Mouse (Mus musculus) lung, embryonic 14.5 days (tissue): ENCODE data around the gene Hist1h2ao. TPM values are rescaled to one million over a fixed set of nuclear protein-coding genes. Genes with fewer than 3 reads are reported as not detected.

Experiments
- ATAC-seq: fragments of 200-750 bp; cut with Nextera tagmentation; 2 replicates; pipeline ENCODE4 v1.8.0; 2017; ENCODE audit warnings: mild to moderate bottlenecking, moderate TSS enrichment, moderate library complexity; ENCODE audit not compliant: insufficient read depth
- DNase-seq: peaks from one replicate; pipeline ENCODE4 v3.0.0-alpha.2; 2015
- H3K27ac ChIP-seq: fragments of 300-500 bp; sonication (generic); 2 replicates; pipeline ENCODE4 v1.5.1; 2014; ENCODE audit warnings: low read depth, mild to moderate bottlenecking, moderate library complexity
- H3K27me3 ChIP-seq: fragments of 300-500 bp; sonication (generic); 2 replicates; pipeline ENCODE4 v1.6.1; 2014; ENCODE audit warnings: low read length, control low read depth; ENCODE audit not compliant: insufficient read depth
- H3K36me3 ChIP-seq: fragments of 300-500 bp; sonication (generic); 2 replicates; pipeline ENCODE4 v1.6.1; 2014; ENCODE audit warnings: control low read depth; ENCODE audit not compliant: insufficient read depth
- H3K4me1 ChIP-seq: fragments of 300-500 bp; sonication (generic); 2 replicates; pipeline ENCODE4 v1.6.1; 2014; ENCODE audit warnings: antibody characterized with exemption, control low read depth; ENCODE audit not compliant: insufficient read depth
- H3K4me2 ChIP-seq: fragments of 300-500 bp; sonication (generic); 2 replicates; pipeline ENCODE4 v1.6.1; 2014; ENCODE audit warnings: mild to moderate bottlenecking
- H3K4me3 ChIP-seq: fragments of 300-500 bp; sonication (generic); 2 replicates; pipeline ENCODE4 v1.5.1; 2014; ENCODE audit warnings: low read depth, low read length
- H3K9ac ChIP-seq: fragments of 300-500 bp; sonication (generic); 2 replicates; pipeline ENCODE4 v1.6.1; 2014
- H3K9me3 ChIP-seq: fragments of 300-500 bp; sonication (generic); 2 replicates; pipeline ENCODE4 v1.6.1; 2016; ENCODE audit warnings: low read depth, low read length, control low read depth
- CTCF ChIP-seq: IDR thresholded peaks from 2 replicates; pipeline ENCODE4 v1.5.1; 2016; ENCODE audit warnings: antibody characterized with exemption, low read depth
- WGBS: fragments of 180-500 bp; shearing (Covaris S2); extraction: QIAGEN DNeasy Blood & Tissue Kit; methylation state at CpG from one replicate; pipeline ENCODE4 v1.1.7; 2014; 5-methylcytosine and 5-hydroxymethylcytosine counted together
- microRNA-seq: library from miRNA; unstranded; fragments of <30 nt; microRNA quantifications from one replicate; pipeline ENCODE4, GENCODE M21; 2016; ENCODE audit warnings: borderline number of aligned reads
- polyA plus RNA-seq: library from polyadenylated mRNA; unstranded; fragments of >200 nt; fragmentation: Nextera tagmentation; extraction: Ambion mirVana; gene quantifications from 2 replicates; pipeline ENCODE4 v1.2.1, GENCODE M21; 2014

Hist1h2ao gene
- polyA plus RNA-seq, 1 experiment from 2014 or later = 1.9 TPM

- ATAC-seq (no peak), DNase-seq (peak; percentile 68)
- H3K9ac ChIP-seq = no peak overlapping the region
- no peaks in the 10 kb centered on the region for H3K9me3 ChIP-seq
- no peaks in the 10 kb centered on the region for H3K4me1 ChIP-seq
- WGBS = 50% methylated on average over 3 of the region's 3 CpGs
- H3K4me3 ChIP-seq = no peak overlapping the region
- TF ChIP-seq CTCF = no peak
- no peaks in the 10 kb centered on the region for H3K36me3 ChIP-seq
- no peaks in the 10 kb centered on the region for H3K27me3 ChIP-seq
- H3K27ac ChIP-seq = no peak overlapping the region
- no peak overlapping the region for H3K4me2 ChIP-seq
These were observed 42.1 kb downstream of the Hist1h2ao start for GRCm38 (mm10) chr13:21852215-21852945.

- no peak for TF ChIP-seq CTCF
- H3K4me2 ChIP-seq = peak overlapping the region; percentile 59
- no peaks in the 10 kb centered on the region for H3K9me3 ChIP-seq
- no peaks in the 10 kb centered on the region for H3K27me3 ChIP-seq
- H3K9ac ChIP-seq = no peak overlapping the region; the same call in 1 of the 2 replicates
- H3K27ac ChIP-seq = no peak overlapping the region
- peak; percentile 89 for DNase-seq
- ATAC-seq = peak; percentile 87
- no peaks in the 10 kb centered on the region for H3K4me1 ChIP-seq
- no peaks in the 10 kb centered on the region for H3K36me3 ChIP-seq
- WGBS = 2% methylated on average over 11 of the region's 11 CpGs
- peak overlapping the region; percentile 49 for H3K4me3 ChIP-seq
These were observed 44.9 kb downstream of the Hist1h2ao start for GRCm38 (mm10) chr13:21855146-21855545.

GRCm38 (mm10) chr13:21855698-21856162, 45.5 kb downstream of the Hist1h2ao start:
- Histone ChIP-seq H3K4me3 (peak overlapping the region; percentile 49), H3K4me1 (no peaks in the 10 kb centered on the region), H3K27ac (no peak overlapping the region), H3K9ac (peak overlapping the region; percentile 47), H3K27me3 (no peaks in the 10 kb centered on the region), H3K36me3 (no peaks in the 10 kb centered on the region), H3K9me3 (no peaks in the 10 kb centered on the region), H3K4me2 (peak overlapping the region; percentile 59)
- no peak for TF ChIP-seq CTCF
- ATAC-seq (peak; percentile 45; the same call in 1 of the 2 replicates), DNase-seq (peak; percentile 88)
- under 1% methylated on average over 15 of the region's 15 CpGs for WGBS

Small RNAs within 50 kb of the gene (microRNA-seq; reads per million reads assigned to microRNA genes)
- gene Gm19658 (not detected), gene Gm44346 (not detected), gene Gm44466 (not detected)

Other genes with a start within 250 kb of the Hist1h2ao start
- not detected in 2 replicates for gene Olfr1364, start 228.7 kb upstream of the Hist1h2ao start, polyA plus RNA-seq
- not detected in 2 replicates for gene Olfr1362, start 196.4 kb upstream of the Hist1h2ao start, polyA plus RNA-seq
- not detected in 2 replicates for gene Olfr11, start 167.9 kb upstream of the Hist1h2ao start, polyA plus RNA-seq
- gene Olfr1361, start 147.1 kb upstream of the Hist1h2ao start, polyA plus RNA-seq = not detected in 2 replicates
- not detected in 2 replicates for gene Olfr1360, start 133.1 kb upstream of the Hist1h2ao start, polyA plus RNA-seq
- not detected in 2 replicates for gene Olfr1359, start 112.4 kb upstream of the Hist1h2ao start, polyA plus RNA-seq
- gene Hist1h2bl, start 94.3 kb upstream of the Hist1h2ao start, polyA plus RNA-seq = 3.8 and 6.9 TPM in 2 replicates
- 40.4 and 42.9 TPM in 2 replicates for gene Hist1h2ai, start 94.0 kb upstream of the Hist1h2ao start, polyA plus RNA-seq
- gene Hist1h3h, start 92.8 kb upstream of the Hist1h2ao start, polyA plus RNA-seq = 13.9 and 23.8 TPM in 2 replicates
- 4.9 and 8.0 TPM in 2 replicates for gene Hist1h2bm, start 88.4 kb upstream of the Hist1h2ao start, polyA plus RNA-seq
- 0.96 and 2.2 TPM in 2 replicates for gene Hist1h4j, start 75.4 kb upstream of the Hist1h2ao start, polyA plus RNA-seq
- 6.4 and 8.8 TPM in 2 replicates for gene Hist1h4k, start 60.0 kb upstream of the Hist1h2ao start, polyA plus RNA-seq
- 16.8 and 20.4 TPM in 2 replicates for gene Hist1h2ak, start 56.6 kb upstream of the Hist1h2ao start, polyA plus RNA-seq
- gene Hist1h2bn, start 56.3 kb upstream of the Hist1h2ao start, polyA plus RNA-seq = 2.0 and 3.1 TPM in 2 replicates
- gene Hist1h1b, start 29.8 kb upstream of the Hist1h2ao start, polyA plus RNA-seq = 18.5 and 19.7 TPM in 2 replicates
- gene Hist1h3i, start 27.1 kb upstream of the Hist1h2ao start, polyA plus RNA-seq = 237 and 252 TPM in 2 replicates
- gene Hist1h2an, start 23.2 kb upstream of the Hist1h2ao start, polyA plus RNA-seq = 7.2 and 8.9 TPM in 2 replicates
- gene Hist1h2bp, start 23.0 kb upstream of the Hist1h2ao start, polyA plus RNA-seq = 2.0 and 3.4 TPM in 2 replicates
- 24.4 and 25.8 TPM in 2 replicates for gene Hist1h2bq, start 268 bp upstream of the Hist1h2ao start, polyA plus RNA-seq
- gene Hist1h4m, start 1.3 kb downstream of the Hist1h2ao start, polyA plus RNA-seq = not detected in 2 replicates
- gene Hist1h4n, start 21.7 kb downstream of the Hist1h2ao start, polyA plus RNA-seq = 31.8 and 32.5 TPM in 2 replicates
- gene Hist1h2ap, start 23.0 kb downstream of the Hist1h2ao start, polyA plus RNA-seq = 5,437 and 5,439 TPM in 2 replicates
- 26.4 and 28.5 TPM in 2 replicates for gene Hist1h2br, start 23.3 kb downstream of the Hist1h2ao start, polyA plus RNA-seq
- 16.0 and 16.4 TPM in 2 replicates for gene Zfp184, start 134.6 kb downstream of the Hist1h2ao start, polyA plus RNA-seq
- 0.12 and 0.26 TPM in 2 replicates for gene Pom121l2, start 170.7 kb downstream of the Hist1h2ao start, polyA plus RNA-seq
- 1.6 and 2.0 TPM in 2 replicates for gene Prss16, start 199.3 kb downstream of the Hist1h2ao start, polyA plus RNA-seq
- gene Hist1h2ah, start 225.1 kb downstream of the Hist1h2ao start, polyA plus RNA-seq = 21.2 and 21.6 TPM in 2 replicates
- gene Hist1h2bk, start 225.4 kb downstream of the Hist1h2ao start, polyA plus RNA-seq = 8.6 and 11.7 TPM in 2 replicates
- 26.4 and 26.7 TPM in 2 replicates for gene Hist1h4i, start 230.9 kb downstream of the Hist1h2ao start, polyA plus RNA-seq
- 71.0 and 82.2 TPM in 2 replicates for gene Hist1h2ag, start 232.5 kb downstream of the Hist1h2ao start, polyA plus RNA-seq
- gene Hist1h2bj, start 232.7 kb downstream of the Hist1h2ao start, polyA plus RNA-seq = 15.8 and 16.9 TPM in 2 replicates